Mouse (Mus musculus) fibroblast of lung, adult 2 months (primary cell): ENCODE results near the gene Gins3.
"Not testable (repeated sequence)": the region's sequence is repeated elsewhere in the genome, so short reads cannot be mapped to it uniquely, and the experiment has no call there.

Experiments used
- DNase-seq: peaks from one replicate; pipeline ENCODE4 v3.0.0-alpha.2; 2011; ENCODE audit warnings: low read depth

The Gins3 gene

DNA sequence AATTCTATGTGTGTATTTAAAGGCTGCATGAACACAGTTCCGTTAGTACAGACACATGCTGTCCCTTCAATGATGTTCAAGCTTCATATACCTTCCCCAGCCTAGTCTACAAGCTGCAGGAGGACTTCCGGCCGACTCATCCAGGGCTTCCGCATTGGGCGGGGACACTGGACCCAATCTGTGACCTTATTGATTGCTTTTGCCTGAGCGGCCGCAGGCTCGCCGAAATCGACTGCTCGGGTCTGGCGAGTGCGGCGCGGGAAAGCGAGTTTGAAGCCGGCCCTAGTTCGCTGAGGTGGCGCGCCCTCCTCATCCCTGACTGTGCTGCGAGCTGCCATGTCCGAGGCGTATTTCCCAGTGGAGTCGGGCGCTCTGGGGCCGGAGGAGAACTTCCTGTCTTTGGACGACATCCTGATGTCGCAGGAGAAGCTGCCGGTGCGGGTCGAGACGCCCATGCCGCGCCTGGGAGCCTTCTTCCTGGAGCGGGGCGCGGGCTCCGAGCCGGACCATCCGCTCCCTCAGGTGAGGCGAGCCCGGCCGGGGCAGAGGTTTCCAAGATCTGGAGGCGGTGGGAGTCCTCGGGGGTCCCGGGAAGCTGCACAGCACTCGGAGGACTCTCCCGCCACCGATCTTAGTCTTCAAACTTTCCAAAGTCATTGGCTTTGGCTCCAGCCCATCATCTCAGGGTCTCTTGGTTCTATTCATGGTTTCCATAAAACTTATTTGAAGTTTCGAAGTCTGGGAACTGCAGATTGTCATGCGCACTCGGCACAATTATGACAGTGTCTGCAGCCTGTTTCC, at the start of gene Gins3:
TSS of gene Gins3 (plus strand) at position 192 of the 801 bp plus-strand sequence.
- peak; percentile 71 for DNase-seq

DNA sequence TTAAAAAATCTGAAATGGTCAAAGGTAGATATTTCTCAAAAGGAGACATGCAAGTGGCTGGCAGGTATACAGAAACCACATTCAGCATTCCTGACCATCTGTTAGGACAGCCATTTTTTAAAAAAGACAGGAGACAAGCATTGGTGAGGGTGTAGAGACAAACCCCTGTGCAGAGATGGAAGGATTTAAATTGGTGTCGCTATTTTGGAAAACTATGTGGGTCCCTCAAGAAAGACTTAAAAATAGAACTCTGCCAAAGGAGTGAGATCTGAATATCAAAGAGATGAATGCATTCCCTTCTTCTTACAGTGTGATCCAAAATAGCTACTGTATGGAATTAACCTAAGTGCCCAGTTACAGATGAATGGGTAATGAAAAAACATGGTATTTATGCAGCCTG, 45.9 kb upstream of the Gins3 start:
- no peak for DNase-seq

DNA sequence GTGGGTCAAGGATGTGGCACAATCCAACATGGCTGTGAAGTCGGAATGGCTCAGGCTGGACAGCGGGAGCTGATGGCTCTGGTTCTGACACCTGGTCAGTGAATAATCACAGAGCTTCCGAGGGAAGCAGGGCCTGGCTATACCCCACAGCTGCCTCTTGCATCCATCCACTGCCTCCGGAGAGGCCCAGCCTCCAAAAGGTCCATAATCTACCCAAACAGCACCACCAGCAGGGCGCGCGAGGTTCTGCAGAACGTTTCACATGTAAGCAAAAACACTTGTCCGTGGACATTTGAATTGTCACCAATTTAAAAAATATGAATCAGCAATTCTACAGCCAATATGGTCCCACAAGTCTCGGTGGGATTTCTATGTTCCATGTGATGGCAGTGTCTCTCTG, 44.0 kb upstream of the Gins3 start:
- DNase-seq = no peak

DNA sequence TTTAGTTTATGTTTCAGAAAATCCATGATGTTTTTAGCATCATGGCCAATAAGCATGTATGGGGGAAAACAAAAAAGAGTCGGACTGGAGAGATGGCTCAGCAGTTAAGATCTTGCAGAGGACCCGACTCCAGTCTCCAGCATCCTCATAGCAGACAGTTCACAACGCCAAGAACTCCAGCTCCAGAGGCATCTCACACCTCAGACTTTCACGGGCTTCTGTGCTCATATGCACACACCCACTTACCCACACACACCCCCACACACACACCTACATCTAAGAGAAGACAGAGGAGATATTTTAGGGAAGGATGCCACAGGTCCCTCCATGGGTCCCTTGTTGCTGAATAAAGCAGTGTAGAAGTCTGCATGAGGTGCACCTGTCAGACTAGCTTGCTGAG, 42.7 kb upstream of the Gins3 start:
- no peak for DNase-seq

DNA sequence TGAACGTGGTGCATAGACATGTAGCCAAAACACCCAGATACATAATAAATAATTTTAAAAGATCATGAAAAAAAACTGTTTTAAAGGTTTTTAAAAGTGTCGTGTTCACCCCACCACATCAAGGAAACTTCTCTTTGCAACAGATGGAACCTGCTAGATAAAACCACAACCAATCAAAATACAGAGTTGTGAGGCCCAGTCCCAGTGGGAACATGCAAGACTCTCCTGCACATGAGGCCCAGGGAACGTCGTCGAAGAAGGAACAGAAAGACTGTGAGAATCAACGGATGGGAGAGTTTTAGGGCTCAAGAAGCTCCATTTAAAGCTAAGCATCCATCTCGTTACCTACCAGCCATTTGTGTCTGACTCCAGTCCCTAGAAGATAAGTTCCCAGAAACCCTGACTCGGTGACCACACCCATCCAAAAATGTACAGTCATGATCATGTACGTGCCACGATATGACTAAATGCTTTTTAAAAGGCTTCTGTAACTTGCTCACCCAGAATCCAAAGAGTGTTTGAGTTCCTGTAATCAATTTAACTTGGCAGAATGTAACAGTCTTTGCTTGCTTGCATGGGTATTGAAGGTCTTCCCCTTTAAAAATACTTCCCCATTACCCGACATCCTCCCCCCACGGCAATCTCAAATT, 41.0 kb upstream of the Gins3 start:
- no peak for DNase-seq

DNA sequence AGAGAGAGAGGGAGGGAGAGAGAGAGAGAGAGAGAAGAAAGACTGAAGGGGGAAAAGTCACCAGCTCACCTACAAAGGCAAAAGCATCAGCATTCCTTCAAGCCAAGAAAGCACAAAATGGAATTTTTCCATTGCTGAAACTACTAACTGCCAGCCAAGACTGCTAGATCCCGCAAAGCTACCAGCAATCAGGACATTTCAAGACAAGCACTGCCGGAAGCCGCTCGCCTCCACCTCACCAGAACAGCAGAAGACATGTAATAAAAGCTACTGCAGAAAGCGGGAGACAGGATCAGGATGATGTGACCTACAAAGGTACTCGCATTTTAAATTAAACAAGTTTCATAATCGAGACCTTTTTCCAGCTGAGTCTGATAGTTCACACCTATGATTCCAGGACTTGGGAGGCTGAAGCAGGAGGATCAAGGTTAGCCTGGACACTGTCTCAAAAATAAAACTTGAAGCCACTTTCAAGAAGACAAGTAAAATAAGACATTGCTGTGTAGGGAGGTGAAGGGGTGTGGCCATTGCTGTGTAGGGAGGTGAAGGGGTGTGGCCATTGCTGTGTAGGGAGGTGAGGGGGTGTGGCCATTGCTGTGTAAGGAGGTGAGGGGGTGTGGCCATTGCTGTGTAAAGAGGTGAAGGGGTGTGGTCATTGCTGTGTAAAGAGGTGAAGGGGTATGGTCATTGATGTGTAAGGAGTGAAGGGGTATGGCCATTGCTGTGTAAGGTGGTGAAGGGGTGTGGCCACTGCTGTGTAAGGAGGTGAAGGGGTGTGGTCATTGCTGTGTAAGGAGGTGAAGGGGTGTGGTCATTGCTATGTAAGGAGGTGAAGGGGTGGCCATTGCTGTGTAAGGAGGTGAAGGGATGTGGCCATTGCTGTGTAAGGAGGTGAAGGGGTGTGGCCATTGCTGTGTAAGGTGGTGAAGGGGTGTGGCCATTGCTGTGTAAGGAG, 39.5 kb upstream of the Gins3 start:
- DNase-seq = no peak

DNA sequence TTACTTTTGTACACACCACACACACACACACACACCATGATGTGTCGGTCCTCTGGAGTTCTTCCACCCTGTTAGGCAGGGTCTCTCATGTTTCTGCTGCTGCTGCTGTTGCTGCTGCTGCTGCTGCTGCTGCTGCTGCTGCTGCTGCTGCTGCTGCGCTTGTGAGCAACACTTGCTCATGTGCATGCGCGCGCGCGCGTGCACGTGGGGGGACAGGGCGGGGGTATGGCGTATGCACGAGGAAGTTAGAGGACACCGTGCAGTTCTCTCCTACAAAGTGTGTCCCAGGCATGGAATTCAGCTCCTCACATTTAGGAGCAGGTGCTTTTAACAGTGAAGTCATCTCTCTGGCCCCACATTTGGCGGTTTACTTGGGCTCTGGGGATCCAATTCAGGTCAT, 38.1 kb upstream of the Gins3 start:
- DNase-seq = no peak

DNA sequence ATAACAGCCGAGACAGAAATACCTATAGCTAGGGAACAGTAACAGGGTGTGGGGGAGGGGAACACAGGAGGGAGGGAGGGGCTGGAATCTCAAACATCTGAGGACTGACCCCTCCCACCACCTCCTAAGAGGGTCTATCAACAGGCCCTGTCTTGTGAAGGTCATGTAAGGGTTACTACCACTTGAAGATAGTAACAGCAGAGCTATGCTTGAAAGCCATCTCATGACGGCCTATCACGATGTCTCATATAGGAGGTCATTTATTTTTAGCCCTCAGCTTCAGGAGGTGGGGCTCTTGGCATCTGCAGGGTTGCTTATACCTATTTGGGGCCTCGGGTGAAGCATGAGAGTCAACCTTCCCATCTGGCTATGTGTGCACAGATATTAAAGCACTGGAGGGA, 36.4 kb upstream of the Gins3 start:
- no peak for DNase-seq

DNA sequence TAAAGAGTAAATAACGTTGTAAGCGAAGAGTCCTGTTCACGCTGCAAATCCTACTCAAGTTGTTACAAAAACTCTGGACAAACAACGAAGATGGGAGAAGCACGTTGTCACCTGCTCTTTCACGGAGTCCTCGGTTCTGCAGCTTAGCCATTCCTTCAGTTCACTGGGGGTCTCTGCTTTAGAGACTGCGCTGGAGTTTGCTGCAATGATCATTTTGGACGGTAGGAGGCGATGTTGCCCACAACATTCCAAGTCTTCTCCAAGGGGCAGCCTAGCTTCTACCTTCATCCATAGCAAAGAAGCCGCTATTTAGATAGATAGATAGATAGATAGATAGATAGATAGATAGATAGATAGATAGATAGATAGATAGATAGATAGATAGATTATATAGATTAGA, 33.4 kb upstream of the Gins3 start:
- DNase-seq = peak; percentile 13

DNA sequence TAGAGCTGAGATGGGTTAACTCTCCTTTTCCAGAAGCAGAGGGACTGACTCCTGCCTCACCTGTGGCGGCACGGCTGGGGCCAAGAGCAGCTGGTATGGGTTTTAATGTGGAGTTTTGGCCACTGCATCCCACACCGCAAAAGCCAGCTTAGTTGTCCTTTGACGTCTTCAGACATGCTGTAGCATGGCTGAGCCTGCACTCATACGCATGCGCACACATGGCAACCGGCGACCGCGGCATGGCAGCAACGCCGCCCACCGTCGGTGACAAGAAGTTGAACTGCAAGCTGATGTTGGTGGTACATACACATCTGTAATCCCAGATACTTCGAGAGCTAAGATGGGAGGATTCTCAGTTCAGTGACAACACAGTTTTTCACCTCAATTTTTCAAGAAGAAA, 31.9 kb upstream of the Gins3 start:
- no peak for DNase-seq

DNA sequence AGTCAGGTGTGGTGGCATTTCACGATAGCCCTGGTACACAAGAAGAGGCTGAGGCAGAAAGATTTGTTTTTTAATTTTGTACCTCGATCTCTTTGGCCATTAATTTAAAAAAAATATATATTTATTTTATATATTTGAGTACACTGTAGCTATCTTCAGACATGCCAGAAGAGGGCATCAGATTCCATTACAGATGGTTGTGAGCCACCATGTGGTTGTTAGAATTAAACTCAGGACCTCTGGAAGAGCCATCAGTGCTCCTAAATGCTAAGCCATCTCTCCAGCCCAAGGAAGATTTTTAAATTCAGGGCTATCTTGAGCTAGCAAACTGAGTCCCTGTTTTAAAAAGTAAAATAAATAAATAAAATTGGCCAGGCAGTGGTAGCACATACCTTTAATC, 31.1 kb upstream of the Gins3 start:
- no peak for DNase-seq

DNA sequence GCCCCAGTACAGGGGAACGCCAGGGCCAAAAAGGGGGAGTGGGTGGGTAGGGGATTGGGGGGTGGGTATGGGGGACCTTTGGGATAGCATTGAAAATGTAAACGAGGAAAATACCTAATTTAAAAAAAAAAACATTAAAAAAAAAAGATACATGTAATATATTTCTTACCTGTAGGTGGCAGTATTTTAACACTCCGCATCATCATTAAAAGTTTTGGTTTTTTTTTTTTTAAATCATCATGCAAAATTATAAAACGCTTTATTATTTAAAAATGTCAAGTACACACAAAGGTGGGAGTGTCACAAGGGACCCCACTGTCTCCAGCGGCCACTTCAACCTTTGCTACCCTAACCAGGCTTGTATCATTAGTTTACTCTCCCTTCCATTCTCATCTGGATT, 26.7 kb upstream of the Gins3 start:
- not testable (repeated sequence) for DNase-seq

DNA sequence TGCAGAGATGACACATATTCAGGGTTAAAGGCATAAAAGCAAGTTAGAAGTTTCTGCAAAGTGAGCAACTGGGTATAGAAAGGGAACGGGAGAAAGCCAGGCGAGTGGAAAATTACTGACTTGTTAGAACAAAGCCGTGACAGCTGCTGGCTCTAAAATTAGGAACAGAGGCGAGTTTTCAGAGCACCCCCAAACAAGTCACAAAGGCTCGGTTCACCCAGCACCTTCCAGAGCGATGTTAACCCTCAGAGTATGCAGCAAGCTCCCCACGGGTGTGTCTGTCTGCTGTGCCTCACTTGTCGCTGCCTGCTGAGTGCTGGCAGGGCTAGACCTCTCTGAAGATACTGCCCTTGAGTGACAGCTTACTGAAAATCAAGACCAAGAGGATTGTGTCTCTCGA, 26.0 kb upstream of the Gins3 start:
- DNase-seq = no peak

DNA sequence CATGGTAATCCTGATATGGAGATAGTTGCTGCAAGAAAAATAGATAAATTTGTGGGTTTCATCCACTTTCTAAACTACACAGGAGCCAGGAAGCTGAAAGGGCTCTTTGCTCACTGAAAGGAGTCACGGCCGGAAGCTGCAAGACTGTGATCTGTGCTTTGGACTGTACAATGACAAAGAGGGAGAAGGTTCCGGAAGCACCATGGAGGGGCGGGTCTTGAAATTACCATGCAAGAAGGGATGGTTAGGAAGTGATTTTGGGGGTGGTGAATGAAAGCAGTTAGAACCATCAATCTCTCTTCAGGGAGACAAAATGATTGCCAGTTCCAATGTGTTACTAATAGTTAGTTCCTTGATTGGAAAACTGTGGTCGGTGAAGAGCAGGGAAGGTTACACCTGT, 23.8 kb upstream of the Gins3 start:
- no peak for DNase-seq

DNA sequence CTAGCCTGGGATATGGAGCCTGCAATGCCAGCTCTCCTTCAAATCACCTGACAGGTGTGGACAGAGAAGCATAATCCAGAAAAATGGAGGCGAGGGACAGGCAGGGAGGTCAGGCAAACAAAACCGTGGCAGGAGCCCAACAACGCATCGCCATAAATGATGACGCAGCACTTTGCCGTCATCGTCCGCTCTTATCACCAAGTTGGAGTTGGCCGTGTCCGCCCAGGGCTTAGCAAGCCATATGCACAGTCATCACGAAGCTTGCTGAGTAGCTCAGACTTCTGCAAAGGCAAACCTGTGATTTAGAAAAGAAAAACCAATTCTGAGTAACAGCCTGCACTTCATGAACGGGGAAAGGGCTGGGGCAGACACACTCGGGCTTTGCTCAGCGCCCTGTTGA, 22.5 kb upstream of the Gins3 start:
- DNase-seq = no peak

DNA sequence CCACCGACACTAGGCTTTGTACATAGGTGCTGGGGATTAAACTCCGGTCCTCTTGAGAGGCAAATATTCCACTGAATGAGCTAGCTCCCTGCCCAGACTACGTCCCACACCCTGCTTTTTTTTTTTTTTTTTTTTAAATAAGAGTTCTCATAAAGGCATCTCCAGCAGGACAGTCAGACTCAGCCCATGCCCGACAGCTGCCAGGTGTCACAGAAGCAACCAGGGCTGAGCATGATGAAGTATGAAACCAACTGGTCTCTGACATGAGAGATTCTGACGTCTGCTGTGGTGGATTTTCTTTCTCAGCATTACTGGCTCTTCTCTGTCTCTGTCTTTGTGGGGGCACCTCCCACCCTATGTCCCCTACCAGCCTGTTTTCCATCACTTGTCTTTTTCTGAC, 21.5 kb upstream of the Gins3 start:
- DNase-seq = no peak

DNA sequence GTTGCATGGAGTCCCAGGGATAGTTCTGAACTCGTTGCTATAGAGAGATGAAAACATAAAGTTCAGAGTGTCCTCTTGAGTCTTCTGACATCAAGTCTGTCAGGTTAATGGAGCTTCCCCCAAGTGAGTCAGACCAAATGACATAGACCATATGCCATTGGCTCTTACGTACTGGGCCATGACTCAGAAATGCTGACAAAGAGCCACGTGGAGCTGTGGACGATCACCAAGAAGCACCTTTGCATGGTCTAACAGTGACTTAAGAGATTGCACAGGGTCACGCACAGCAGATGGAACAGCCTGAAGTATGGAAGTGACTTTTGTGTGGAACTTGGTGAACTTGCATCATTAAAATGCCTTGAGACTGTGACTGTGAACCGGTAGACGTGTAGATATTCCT, 16.9 kb upstream of the Gins3 start:
- no peak for DNase-seq

DNA sequence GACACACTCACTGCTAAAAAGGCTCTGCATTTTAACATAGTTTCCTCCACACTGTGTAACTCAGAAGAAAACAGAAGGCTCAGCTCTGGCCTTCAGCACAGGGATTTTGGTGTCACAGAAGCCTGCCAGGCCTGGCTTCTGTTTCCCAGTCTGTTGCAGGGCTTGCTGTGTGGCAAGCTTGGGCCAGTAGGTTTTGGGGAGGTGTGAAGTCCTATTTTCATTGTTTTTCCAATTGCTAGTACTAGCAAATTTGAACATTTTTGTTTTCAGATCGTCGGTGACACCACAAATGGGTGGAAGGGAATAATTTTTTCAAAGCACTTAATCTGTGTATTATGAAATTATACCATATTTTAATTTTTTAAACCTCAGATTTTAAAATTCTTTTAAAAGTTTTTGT, 13.2 kb upstream of the Gins3 start:
- no peak for DNase-seq

DNA sequence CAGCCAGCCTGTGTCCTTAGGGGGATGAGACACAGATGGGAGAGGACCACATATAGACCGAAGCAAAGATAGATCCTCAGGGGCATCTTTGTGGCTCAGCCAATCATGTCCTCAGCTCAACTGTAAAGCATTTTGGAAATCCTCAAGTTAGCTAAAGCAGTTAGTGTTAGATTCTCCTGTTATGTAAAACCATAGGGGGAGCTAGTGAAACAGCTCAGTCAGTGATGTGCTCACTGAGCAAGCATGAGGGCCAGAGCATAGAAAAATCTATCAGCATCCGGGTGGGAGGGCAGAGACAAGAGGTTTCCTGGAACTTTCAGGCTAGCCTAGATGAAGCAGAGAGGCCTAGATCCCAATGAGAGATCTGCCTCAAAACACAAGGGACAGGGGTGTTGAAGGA, 8.4 kb upstream of the Gins3 start:
- DNase-seq = no peak

DNA sequence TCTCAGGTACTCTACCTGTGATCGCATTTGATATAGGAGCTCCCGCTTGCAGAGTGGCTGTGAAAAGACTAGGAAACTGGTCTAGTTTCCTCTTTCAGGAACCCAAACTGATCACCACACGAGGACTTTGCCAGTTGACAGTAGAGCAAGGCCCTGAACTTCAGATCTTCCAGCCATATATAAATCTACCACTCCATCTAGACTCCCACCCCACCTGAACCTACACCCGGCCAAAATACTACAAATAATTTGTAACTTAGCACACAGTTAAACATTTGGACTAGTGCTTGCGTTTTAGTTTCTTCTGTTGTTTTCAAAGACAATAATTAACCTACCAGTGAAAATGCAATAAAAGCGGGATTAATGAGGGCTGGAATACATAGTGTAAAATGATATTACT, 413 bp upstream of the Gins3 start:
- DNase-seq = no peak

DNA sequence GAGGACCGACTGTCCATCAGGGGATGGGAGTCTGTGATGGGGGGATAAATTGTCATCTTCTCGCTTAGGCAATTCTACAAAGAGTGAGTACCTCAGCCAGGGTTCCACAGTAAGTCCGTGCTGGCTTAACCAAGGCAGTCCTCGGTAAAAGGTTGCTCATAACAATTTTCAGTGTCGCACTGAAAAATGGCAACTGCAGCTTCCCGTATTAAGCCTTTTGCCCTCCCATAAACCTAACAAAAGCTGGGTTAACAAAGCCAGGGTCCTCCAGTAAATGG, 749 bp downstream of the Gins3 start:
- DNase-seq = no peak

DNA sequence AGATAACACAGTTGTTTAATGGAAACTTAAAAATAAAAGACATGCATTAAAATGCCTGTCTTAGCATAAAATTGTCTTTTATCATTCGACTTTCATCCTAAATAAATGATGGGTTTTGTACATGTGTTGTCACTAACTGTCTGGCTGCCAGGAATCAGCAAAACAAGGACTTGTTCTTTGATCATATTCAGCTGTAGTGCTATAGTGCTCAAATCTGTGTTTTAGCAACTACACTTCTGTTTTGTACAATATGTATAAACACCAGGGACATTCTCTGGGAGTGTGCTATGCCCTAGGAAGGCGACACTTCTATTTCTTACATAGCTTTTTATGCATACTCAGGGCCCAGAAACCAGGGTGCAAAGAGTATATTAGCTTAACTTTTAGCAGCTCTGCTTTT, 11.7 kb downstream of the Gins3 start:
- DNase-seq = no peak

DNA sequence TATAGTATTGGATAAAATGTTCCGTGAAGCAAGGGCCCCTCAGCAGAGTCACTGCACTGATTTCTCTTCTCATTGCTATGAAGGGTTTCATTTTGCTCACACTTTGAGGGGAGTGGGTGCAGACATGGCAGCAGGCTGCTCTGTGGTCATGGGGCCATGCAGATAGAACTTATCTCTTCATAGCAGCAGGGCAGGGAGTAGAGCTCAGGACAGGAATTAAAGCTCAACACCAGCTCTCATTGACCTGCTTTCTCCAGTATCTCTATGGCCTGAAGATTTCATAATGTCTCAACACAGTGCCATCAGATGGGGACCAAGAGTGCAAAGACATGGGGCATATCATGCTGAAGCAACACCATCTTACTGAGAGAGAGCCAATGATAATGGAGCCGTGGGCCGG, 15.0 kb downstream of the Gins3 start:
- no peak for DNase-seq
